Mouse (Mus musculus) v-Abl transformed pro-B cells (cell line): ENCODE data around the gene Hspg2.

Experiments
- in situ Hi-C, 2 experiments: fragments of 400-800 bp; cut with MboI; formaldehyde crosslinking; loops; one replicate each; pipeline ENCODE4 v1.15.1; 2025; ENCODE audit not compliant: unreplicated experiment in 2 of 2

Gene Hspg2

GRCm38 (mm10) chr4:137545568-137545967, 77.0 kb downstream of the Hspg2 start:
- in situ Hi-C loops: no loop called here

- in situ Hi-C loops: no loop called here
These were observed 77.5 kb downstream of the Hspg2 start for GRCm38 (mm10) chr4:137546003-137546525.

- in situ Hi-C loops: no loop called here
These were observed 84.9 kb downstream of the Hspg2 start for GRCm38 (mm10) chr4:137553466-137553865.

GRCm38 (mm10) chr4:137556673-137557210, 88.2 kb downstream of the Hspg2 start:
- in situ Hi-C loops: no loop called here

- in situ Hi-C loops: no loop called here
These were observed 101.3 kb downstream of the Hspg2 start for GRCm38 (mm10) chr4:137569873-137570272.

GRCm38 (mm10) chr4:137574469-137574868, 105.9 kb downstream of the Hspg2 start, which contains the start of gene Ldlrad2:
Ldlrad2 (minus strand) TSS chr4:137574569.
- in situ Hi-C loops: no loop called here

- in situ Hi-C loops: loop anchor here in 1 of 2 experiments (25.0 kb wide), 1 partner anchor 240 kb away; no protein-coding TSS in a partner anchor
These were observed 108.9 kb downstream of the Hspg2 start for GRCm38 (mm10) chr4:137577486-137577885.

- in situ Hi-C loops: loop anchor here in 1 of 2 experiments (25.0 kb wide), 1 partner anchor 241 kb away; no protein-coding TSS in a partner anchor
These were observed 109.7 kb downstream of the Hspg2 start for GRCm38 (mm10) chr4:137578181-137578845.

GRCm38 (mm10) chr4:137579789-137580188, 111.2 kb downstream of the Hspg2 start:
- in situ Hi-C loops: loop anchor here in 1 of 2 experiments (25.0 kb wide), 1 partner anchor 242 kb away; no protein-coding TSS in a partner anchor

GRCm38 (mm10) chr4:137580299-137580698, 111.7 kb downstream of the Hspg2 start:
- in situ Hi-C loops: loop anchor here in 1 of 2 experiments (25.0 kb wide), 1 partner anchor 243 kb away; no protein-coding TSS in a partner anchor

GRCm38 (mm10) chr4:137581815-137582214, 113.2 kb downstream of the Hspg2 start:
- in situ Hi-C loops: loop anchor here in 1 of 2 experiments (25.0 kb wide), 1 partner anchor 245 kb away; no protein-coding TSS in a partner anchor

GRCm38 (mm10) chr4:137589095-137589494, 120.5 kb downstream of the Hspg2 start:
- in situ Hi-C loops: loop anchor here in 1 of 2 experiments (25.0 kb wide), 1 partner anchor 252 kb away; no protein-coding TSS in a partner anchor

GRCm38 (mm10) chr4:137589586-137589985, 121.0 kb downstream of the Hspg2 start:
- in situ Hi-C loops: loop anchor here in 1 of 2 experiments (25.0 kb wide), 1 partner anchor 252 kb away; no protein-coding TSS in a partner anchor

GRCm38 (mm10) chr4:137590961-137591360, 122.4 kb downstream of the Hspg2 start:
- in situ Hi-C loops: loop anchor here in 1 of 2 experiments (25.0 kb wide), 1 partner anchor 254 kb away; no protein-coding TSS in a partner anchor

GRCm38 (mm10) chr4:137593601-137594495, 125.3 kb downstream of the Hspg2 start, which contains the start of gene Usp48:
Usp48 (plus strand) TSS chr4:137593755.
- in situ Hi-C loops: loop anchor here in 1 of 2 experiments (25.0 kb wide), 1 partner anchor 257 kb away; no protein-coding TSS in a partner anchor

- in situ Hi-C loops: loop anchor here in 1 of 2 experiments (25.0 kb wide), 1 partner anchor 257 kb away; no protein-coding TSS in a partner anchor
These were observed 126.1 kb downstream of the Hspg2 start for GRCm38 (mm10) chr4:137594496-137595270.

GRCm38 (mm10) chr4:137597098-137597630, 128.6 kb downstream of the Hspg2 start:
- in situ Hi-C loops: loop anchor here in 1 of 2 experiments (25.0 kb wide), 1 partner anchor 260 kb away; no protein-coding TSS in a partner anchor

GRCm38 (mm10) chr4:137598577-137598976, 130.0 kb downstream of the Hspg2 start:
- in situ Hi-C loops: loop anchor here in 1 of 2 experiments (25.0 kb wide), 1 partner anchor 261 kb away; no protein-coding TSS in a partner anchor
